Mouse (Mus musculus) forebrain, embryonic 15.5 days (tissue): ENCODE measurements at regions not wholly inside any gene's neighbourhood (a gene's known extent, or its start where the extent isn't known, plus 50 kb on each side); places are given as distances from the start of the nearest gene placed in this dataset.

ENCODE experiments used
- ATAC-seq: fragments of 200-750 bp; cut with Nextera tagmentation; replicated peaks from 2 replicates; pipeline ENCODE4 v1.8.0; 2017; ENCODE audit warnings: mild to moderate bottlenecking, moderate TSS enrichment, moderate library complexity
- H3K27ac ChIP-seq: fragments of 300-500 bp; sonication (generic); replicated peaks from 2 replicates; pipeline ENCODE4 v1.5.1; 2015; ENCODE audit warnings: mild to moderate bottlenecking, inconsistent platforms
- H3K27me3 ChIP-seq: fragments of 300-500 bp; sonication (generic); 2 replicates; pipeline ENCODE4 v1.6.1; 2015; ENCODE audit warnings: inconsistent platforms
- H3K36me3 ChIP-seq: fragments of 300-500 bp; sonication (generic); 2 replicates; pipeline ENCODE4 v1.6.1; 2015; ENCODE audit warnings: mild to moderate bottlenecking, inconsistent platforms
- H3K4me1 ChIP-seq: fragments of 300-500 bp; sonication (generic); 2 replicates; pipeline ENCODE4 v1.6.1; 2015; ENCODE audit warnings: inconsistent platforms
- H3K4me2 ChIP-seq: fragments of 300-500 bp; sonication (generic); replicated peaks from 2 replicates; pipeline ENCODE4 v1.6.1; 2015; ENCODE audit warnings: mild to moderate bottlenecking, inconsistent platforms
- H3K4me3 ChIP-seq: fragments of 300-500 bp; sonication (generic); 2 replicates; pipeline ENCODE4 v1.5.1; 2015; ENCODE audit warnings: mild to moderate bottlenecking, inconsistent platforms
- H3K9ac ChIP-seq: fragments of 300-500 bp; sonication (generic); replicated peaks from 2 replicates; pipeline ENCODE4 v1.6.1; 2015; ENCODE audit warnings: mild to moderate bottlenecking, inconsistent platforms
- H3K9me3 ChIP-seq: fragments of 300-500 bp; sonication (generic); 2 replicates; pipeline ENCODE4 v1.6.1; 2016; ENCODE audit warnings: inconsistent platforms
- WGBS: fragments of 180-500 bp; shearing (Covaris S2); methylation state at CpG from one replicate; pipeline ENCODE4 v1.1.7; 2015; ENCODE audit warnings: mixed read lengths; 5-methylcytosine and 5-hydroxymethylcytosine counted together

- no peaks in the 10 kb centered on the region for H3K36me3 ChIP-seq
- 71% methylated on average over 2 of the region's 2 CpGs for whole genome bisulfite sequencing
Measured at GRCm38 (mm10) chr15:68014605-68015305, 1514.0 kb upstream of the Lrrc6 start.

GRCm38 (mm10) chr15:68011162-68011561 lies 1510.5 kb upstream of the Lrrc6 start:
- H3K36me3 ChIP-seq = no peaks in the 10 kb centered on the region
- 87% methylated on average over 1 of the region's 1 CpGs for WGBS
- H3K4me3 ChIP-seq = no peak overlapping the region
- H3K4me2 ChIP-seq = no peak overlapping the region
- no peaks in the 10 kb centered on the region for H3K9me3 ChIP-seq
- H3K9ac ChIP-seq = no peak overlapping the region
- no peak overlapping the region for H3K27ac ChIP-seq
- ATAC-seq = no peak
- H3K4me1 ChIP-seq = no peaks in the 10 kb centered on the region
- H3K27me3 ChIP-seq = no peaks in the 10 kb centered on the region

More at GRCm38 (mm10) chr15:68014605-68015305, 1514.0 kb upstream of the Lrrc6 start:
- Histone ChIP-seq H3K4me3 (no peak overlapping the region), H3K27ac (no peak overlapping the region), H3K9ac (no peak overlapping the region), H3K27me3 (no peaks in the 10 kb centered on the region), H3K4me1 (no peaks in the 10 kb centered on the region), H3K9me3 (no peaks in the 10 kb centered on the region), H3K4me2 (no peak overlapping the region)
- ATAC-seq = no peak

- Histone ChIP-seq H3K4me1 (no peaks in the 10 kb centered on the region), H3K36me3 (no peaks in the 10 kb centered on the region)
- no peak for ATAC-seq
Measured at GRCm38 (mm10) chr15:68010189-68010588, 1509.5 kb upstream of the Lrrc6 start.

GRCm38 (mm10) chr15:68004798-68005197 lies 1504.1 kb upstream of the Lrrc6 start:
- WGBS = 74% methylated on average over 5 of the region's 5 CpGs
- Histone ChIP-seq H3K36me3 (no peaks in the 10 kb centered on the region), H3K4me1 (no peaks in the 10 kb centered on the region), H3K4me2 (no peak overlapping the region), H3K4me3 (no peak overlapping the region), H3K9ac (no peak overlapping the region), H3K27ac (no peak overlapping the region), H3K27me3 (no peaks in the 10 kb centered on the region), H3K9me3 (no peaks in the 10 kb centered on the region)
- no peak for ATAC-seq

More at GRCm38 (mm10) chr15:68010189-68010588, 1509.5 kb upstream of the Lrrc6 start:
- no peak overlapping the region for H3K27ac ChIP-seq
- H3K4me3 ChIP-seq = no peak overlapping the region
- WGBS = 100% methylated on average over 1 of the region's 1 CpGs
- no peak overlapping the region for H3K4me2 ChIP-seq
- H3K27me3 ChIP-seq = no peaks in the 10 kb centered on the region
- no peak overlapping the region for H3K9ac ChIP-seq
- H3K9me3 ChIP-seq = no peaks in the 10 kb centered on the region

- Histone ChIP-seq H3K9me3 (no peaks in the 10 kb centered on the region), H3K27ac (no peak overlapping the region), H3K4me3 (no peak overlapping the region), H3K27me3 (no peaks in the 10 kb centered on the region), H3K4me1 (no peaks in the 10 kb centered on the region), H3K9ac (no peak overlapping the region), H3K4me2 (no peak overlapping the region), H3K36me3 (no peaks in the 10 kb centered on the region)
- no peak for ATAC-seq
- 66% methylated on average over 7 of the region's 7 CpGs for WGBS
Measured at GRCm38 (mm10) chr15:67996532-67996931, 1495.8 kb upstream of the Lrrc6 start.

GRCm38 (mm10) chr15:67989428-67990272 lies 1488.9 kb upstream of the Lrrc6 start:
- 85% methylated on average over 5 of the region's 5 CpGs for WGBS

GRCm38 (mm10) chr15:67987941-67988340 lies 1487.2 kb upstream of the Lrrc6 start:
- Histone ChIP-seq H3K9ac (no peak overlapping the region), H3K4me3 (no peak overlapping the region), H3K4me1 (no peaks in the 10 kb centered on the region), H3K4me2 (no peak overlapping the region), H3K27ac (no peak overlapping the region), H3K9me3 (no peaks in the 10 kb centered on the region), H3K27me3 (no peaks in the 10 kb centered on the region), H3K36me3 (no peaks in the 10 kb centered on the region)
- no peak for ATAC-seq
- WGBS = 95% methylated on average over 4 of the region's 4 CpGs

More at GRCm38 (mm10) chr15:67989428-67990272, 1488.9 kb upstream of the Lrrc6 start:
- no peaks in the 10 kb centered on the region for H3K36me3 ChIP-seq
- no peak overlapping the region for H3K9ac ChIP-seq
- no peaks in the 10 kb centered on the region for H3K4me1 ChIP-seq
- no peak overlapping the region for H3K27ac ChIP-seq
- no peaks in the 10 kb centered on the region for H3K9me3 ChIP-seq
- no peak overlapping the region for H3K4me3 ChIP-seq
- no peak for ATAC-seq
- H3K4me2 ChIP-seq = no peak overlapping the region
- H3K27me3 ChIP-seq = no peaks in the 10 kb centered on the region

GRCm38 (mm10) chr15:67983253-67983652 lies 1482.5 kb upstream of the Lrrc6 start:
- H3K9ac ChIP-seq = no peak overlapping the region
- no peaks in the 10 kb centered on the region for H3K4me1 ChIP-seq
- no peaks in the 10 kb centered on the region for H3K9me3 ChIP-seq
- no peak overlapping the region for H3K4me3 ChIP-seq
- no peak overlapping the region for H3K27ac ChIP-seq
- no peak for ATAC-seq
- H3K27me3 ChIP-seq = no peaks in the 10 kb centered on the region
- H3K36me3 ChIP-seq = no peaks in the 10 kb centered on the region
- no peak overlapping the region for H3K4me2 ChIP-seq
- WGBS = 12% methylated on average over 1 of the region's 1 CpGs

GRCm38 (mm10) chr15:67981876-67982275 lies 1481.2 kb upstream of the Lrrc6 start:
- Histone ChIP-seq H3K4me1 (no peaks in the 10 kb centered on the region), H3K27me3 (no peaks in the 10 kb centered on the region), H3K9ac (no peak overlapping the region), H3K4me2 (no peak overlapping the region), H3K27ac (no peak overlapping the region), H3K36me3 (no peaks in the 10 kb centered on the region), H3K4me3 (no peak overlapping the region), H3K9me3 (no peaks in the 10 kb centered on the region)
- ATAC-seq = no peak
- 81% methylated on average over 3 of the region's 3 CpGs for WGBS

- H3K4me2 ChIP-seq = no peak overlapping the region
- no peak for ATAC-seq
- H3K4me1 ChIP-seq = no peaks in the 10 kb centered on the region
- 85% methylated on average over 3 of the region's 3 CpGs for WGBS
- no peak overlapping the region for H3K27ac ChIP-seq
- H3K4me3 ChIP-seq = no peak overlapping the region
- H3K36me3 ChIP-seq = no peaks in the 10 kb centered on the region
- no peaks in the 10 kb centered on the region for H3K9me3 ChIP-seq
- no peaks in the 10 kb centered on the region for H3K27me3 ChIP-seq
- H3K9ac ChIP-seq = no peak overlapping the region
Measured at GRCm38 (mm10) chr15:67979451-67979850, 1478.7 kb upstream of the Lrrc6 start.

GRCm38 (mm10) chr15:67977210-67977609 lies 1476.5 kb upstream of the Lrrc6 start:
- Histone ChIP-seq H3K9me3 (no peaks in the 10 kb centered on the region), H3K4me1 (no peaks in the 10 kb centered on the region), H3K27ac (no peak overlapping the region), H3K4me2 (no peak overlapping the region), H3K4me3 (no peak overlapping the region), H3K36me3 (no peaks in the 10 kb centered on the region), H3K27me3 (no peaks in the 10 kb centered on the region), H3K9ac (no peak overlapping the region)
- 76% methylated on average over 2 of the region's 2 CpGs for WGBS
- ATAC-seq = peak; percentile 86

GRCm38 (mm10) chr15:67971998-67972397 lies 1471.3 kb upstream of the Lrrc6 start:
- Histone ChIP-seq H3K27me3 (no peaks in the 10 kb centered on the region), H3K9ac (no peak overlapping the region), H3K9me3 (no peaks in the 10 kb centered on the region), H3K4me1 (no peaks in the 10 kb centered on the region), H3K27ac (no peak overlapping the region), H3K4me3 (no peak overlapping the region), H3K36me3 (no peaks in the 10 kb centered on the region), H3K4me2 (no peak overlapping the region)
- 63% methylated on average over 3 of the region's 3 CpGs for WGBS
- ATAC-seq = no peak
